Mouse (Mus musculus): ENCODE data around the gene Dock4. TPM values are rescaled to one million over a fixed set of nuclear protein-coding genes. Genes with fewer than 3 reads are reported as not detected.

Gene Dock4
- total and polyA plus RNA-seq, 2 experiments from 2014 or later: 10.5 to 30.9 TPM

GRCm38 (mm10) chr12:40805257-40805656 lies 359.5 kb downstream of the Dock4 start:
- no peak overlapping the region for H3K27ac ChIP-seq (ENCODE audit: low read depth, low read length)
- H3K4me1 ChIP-seq (ENCODE audit: insufficient read depth): no peaks in the 10 kb centered on the region
- no peak for ATAC-seq
- DNase-seq: no peak
- no peaks in the 10 kb centered on the region for H3K9me3 ChIP-seq (ENCODE audit: low read length)
- no peak for TF ChIP-seq CTCF (IDR thresholded peaks at IDR 0.05; ENCODE audit: low read depth)
- no peak overlapping the region for H3K4me2 ChIP-seq (ENCODE audit: low read depth)
- H3K27me3 ChIP-seq (ENCODE audit: insufficient read depth, low read length): no peaks in the 10 kb centered on the region
- H3K36me3 ChIP-seq (ENCODE audit: insufficient read depth): peaks cover 19% of the 10 kb centered on the region
- 85% methylated on average over 2 of the region's 2 CpGs for WGBS
- no peak overlapping the region for H3K4me3 ChIP-seq (ENCODE audit: low read depth, low read length)
- H3K9ac ChIP-seq: no peak overlapping the region

GRCm38 (mm10) chr12:40807916-40808315 lies 362.2 kb downstream of the Dock4 start:
- no peaks in the 10 kb centered on the region for H3K4me1 ChIP-seq (ENCODE audit: insufficient read depth)
- ATAC-seq (no peak), DNase-seq (no peak)
- WGBS: 93% methylated on average over 1 of the region's 1 CpGs
- H3K27me3 ChIP-seq (ENCODE audit: insufficient read depth, low read length): no peaks in the 10 kb centered on the region
- no peak overlapping the region for H3K9ac ChIP-seq
- no peak overlapping the region for H3K27ac ChIP-seq (ENCODE audit: low read depth, low read length)
- H3K36me3 ChIP-seq (ENCODE audit: insufficient read depth): peaks cover 33% of the 10 kb centered on the region
- TF ChIP-seq CTCF (IDR thresholded peaks at IDR 0.05; ENCODE audit: low read depth): no peak
- no peak overlapping the region for H3K4me3 ChIP-seq (ENCODE audit: low read depth, low read length)
- no peaks in the 10 kb centered on the region for H3K9me3 ChIP-seq (ENCODE audit: low read length)
- H3K4me2 ChIP-seq (ENCODE audit: low read depth): no peak overlapping the region

- H3K4me3 ChIP-seq (ENCODE audit: low read depth, low read length): no peak overlapping the region
- H3K4me2 ChIP-seq (ENCODE audit: low read depth): no peak overlapping the region
- no peaks in the 10 kb centered on the region for H3K4me1 ChIP-seq (ENCODE audit: insufficient read depth)
- DNase-seq (no peak), ATAC-seq (no peak)
- H3K9me3 ChIP-seq (ENCODE audit: low read length): no peaks in the 10 kb centered on the region
- no peak overlapping the region for H3K27ac ChIP-seq (ENCODE audit: low read depth, low read length)
- no peak for TF ChIP-seq CTCF (IDR thresholded peaks at IDR 0.05; ENCODE audit: low read depth)
- 45% methylated on average over 2 of the region's 2 CpGs for WGBS
- H3K27me3 ChIP-seq (ENCODE audit: insufficient read depth, low read length): no peaks in the 10 kb centered on the region
- H3K36me3 ChIP-seq (ENCODE audit: insufficient read depth): peaks cover 26% of the 10 kb centered on the region; the same call in 1 of the 2 replicates
- H3K9ac ChIP-seq: no peak overlapping the region
Observed at GRCm38 (mm10) chr12:40813474-40813873, 367.7 kb downstream of the Dock4 start.

- Histone ChIP-seq H3K4me3 (ENCODE audit: low read depth, low read length) (no peak overlapping the region), H3K9me3 (ENCODE audit: low read length) (no peaks in the 10 kb centered on the region), H3K9ac (no peak overlapping the region), H3K27me3 (ENCODE audit: insufficient read depth, low read length) (no peaks in the 10 kb centered on the region), H3K36me3 (ENCODE audit: insufficient read depth) (peaks cover 22% of the 10 kb centered on the region; the same call in 1 of the 2 replicates), H3K4me1 (ENCODE audit: insufficient read depth) (no peaks in the 10 kb centered on the region), H3K27ac (ENCODE audit: low read depth, low read length) (no peak overlapping the region), H3K4me2 (ENCODE audit: low read depth) (no peak overlapping the region)
- peak; percentile 73 for TF ChIP-seq CTCF (IDR thresholded peaks at IDR 0.05; ENCODE audit: low read depth)
- DNase-seq (peak; percentile 38), ATAC-seq (no peak)
Observed at GRCm38 (mm10) chr12:40814659-40815363, 369.1 kb downstream of the Dock4 start.

GRCm38 (mm10) chr12:40818046-40818708 lies 372.4 kb downstream of the Dock4 start:
- Histone ChIP-seq H3K4me1 (ENCODE audit: insufficient read depth) (no peaks in the 10 kb centered on the region), H3K4me3 (ENCODE audit: low read depth, low read length) (no peak overlapping the region), H3K27me3 (ENCODE audit: insufficient read depth, low read length) (no peaks in the 10 kb centered on the region), H3K9ac (no peak overlapping the region), H3K36me3 (ENCODE audit: insufficient read depth) (peaks cover 23% of the 10 kb centered on the region; the same call in 1 of the 2 replicates), H3K4me2 (ENCODE audit: low read depth) (no peak overlapping the region), H3K27ac (ENCODE audit: low read depth, low read length) (no peak overlapping the region), H3K9me3 (ENCODE audit: low read length) (no peaks in the 10 kb centered on the region)
- ATAC-seq (peak; percentile 36; the same call in 1 of the 2 replicates), DNase-seq (no peak)
- TF ChIP-seq CTCF (IDR thresholded peaks at IDR 0.05; ENCODE audit: low read depth): no peak
- 81% methylated on average over 6 of the region's 6 CpGs for WGBS

- no peak overlapping the region for H3K9ac ChIP-seq
- no peak overlapping the region for H3K4me3 ChIP-seq (ENCODE audit: low read depth, low read length)
- H3K36me3 ChIP-seq (ENCODE audit: insufficient read depth): peaks cover 17% of the 10 kb centered on the region; the same call in 1 of the 2 replicates
- TF ChIP-seq CTCF (IDR thresholded peaks at IDR 0.05; ENCODE audit: low read depth): no peak
- no peaks in the 10 kb centered on the region for H3K4me1 ChIP-seq (ENCODE audit: insufficient read depth)
- no peaks in the 10 kb centered on the region for H3K27me3 ChIP-seq (ENCODE audit: insufficient read depth, low read length)
- no peak overlapping the region for H3K27ac ChIP-seq (ENCODE audit: low read depth, low read length)
- DNase-seq: no peak
- no peak for ATAC-seq
- no peaks in the 10 kb centered on the region for H3K9me3 ChIP-seq (ENCODE audit: low read length)
- 91% methylated on average over 5 of the region's 5 CpGs for WGBS
- no peak overlapping the region for H3K4me2 ChIP-seq (ENCODE audit: low read depth)
Observed at GRCm38 (mm10) chr12:40823631-40824030, 377.9 kb downstream of the Dock4 start.

GRCm38 (mm10) chr12:40824251-40824650 lies 378.5 kb downstream of the Dock4 start:
- Histone ChIP-seq H3K9ac (no peak overlapping the region), H3K4me1 (ENCODE audit: insufficient read depth) (no peaks in the 10 kb centered on the region), H3K36me3 (ENCODE audit: insufficient read depth) (peaks cover 22% of the 10 kb centered on the region), H3K27ac (ENCODE audit: low read depth, low read length) (no peak overlapping the region), H3K4me3 (ENCODE audit: low read depth, low read length) (no peak overlapping the region), H3K9me3 (ENCODE audit: low read length) (no peaks in the 10 kb centered on the region), H3K4me2 (ENCODE audit: low read depth) (no peak overlapping the region), H3K27me3 (ENCODE audit: insufficient read depth, low read length) (no peaks in the 10 kb centered on the region)
- ATAC-seq: no peak
- DNase-seq: no peak
- 74% methylated on average over 2 of the region's 2 CpGs for WGBS
- TF ChIP-seq CTCF (IDR thresholded peaks at IDR 0.05; ENCODE audit: low read depth): peak; percentile 59

Data from forebrain, postnatal 0 days (tissue).